Comparison of ENCODE assay signal across 8 mouse cellular contexts in the genomic region with DNA sequence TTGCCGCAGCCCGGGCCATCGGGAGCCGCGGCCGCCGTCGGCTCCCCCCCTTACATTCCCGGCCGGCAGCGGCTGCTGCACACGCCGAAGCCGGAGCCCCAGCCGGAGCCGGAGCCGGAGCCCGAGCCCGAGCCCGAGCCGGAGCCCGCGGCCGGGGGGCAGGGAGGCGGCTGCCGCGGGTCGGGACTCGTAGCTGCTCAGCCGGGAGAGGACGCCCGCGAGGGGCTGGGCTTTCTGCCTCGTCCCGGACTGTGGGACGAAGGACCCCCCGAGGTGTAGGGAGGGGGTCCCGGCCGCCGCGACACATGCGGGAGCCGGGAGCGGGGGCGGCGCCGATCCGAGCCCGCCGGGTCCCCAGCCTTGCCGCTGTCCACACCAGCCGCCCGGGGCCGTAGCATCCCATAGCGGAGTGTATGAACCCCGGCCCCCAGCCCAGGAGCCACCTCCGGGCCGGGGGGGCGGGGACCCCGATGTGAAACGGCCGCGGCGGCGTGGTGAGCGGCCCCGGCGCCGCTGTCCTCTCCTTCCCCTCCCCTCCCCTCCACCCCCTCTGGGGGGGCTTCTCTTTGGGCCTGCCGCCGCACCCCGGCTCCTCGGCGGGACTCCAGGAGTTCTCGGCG. TPM values are rescaled to one million over a fixed set of nuclear protein-coding genes. Genes with fewer than 3 reads are reported as not detected.
A peak's percentile ranks its signal among the peaks of the same experiment; 100 is the strongest.
DNase-seq lines count a peak whose midpoint lies in the region; ATAC-seq and TF ChIP-seq lines count a peak whose summit lies in the region.

Fbxw7 (plus strand) TSS at position 507 of the 620 bp plus-strand sequence.

- H3K9ac ChIP-seq in CH12.LX (ENCODE audit: insufficient read depth, low read depth), result peak within 1 kb of the TSS; percentile 95
- peak within 1 kb of the TSS; percentile 86 for H3K9ac ChIP-seq in embryonic facial prominence, embryonic 11.5 days (replicated peaks; ENCODE audit: low read length)
- H3K9ac ChIP-seq in heart, embryonic 12.5 days, result peak within 1 kb of the TSS; percentile 88
- peak within 1 kb of the TSS; percentile 91 for H3K9ac ChIP-seq in lung, embryonic 15.5 days
- peak within 1 kb of the TSS; percentile 91 for H3K9ac ChIP-seq in stomach, embryonic 16.5 days (ENCODE audit: low read length)

- in situ Hi-C loops in CH12.LX (cut with MboI; ENCODE audit: low pct_ligation_motif_present, low pct_unique_long_range_greater_than_20kb, low sequenced_read_pairs), result loop anchor here (10.0 kb wide), 1 partner anchor 120 kb away; no protein-coding TSS in a partner anchor

- H3K27me3 ChIP-seq in erythroblast, embryonic 14.5 days (ENCODE audit: control insufficient read depth), result no peaks in the 10 kb centered on the region
- H3K27me3 ChIP-seq in CH12.LX (replicated peaks), result no peaks in the 10 kb centered on the region
- no peaks in the 10 kb centered on the region for H3K27me3 ChIP-seq in embryonic facial prominence, embryonic 11.5 days (ENCODE audit: control insufficient read depth, insufficient read depth, low read length)
- no peaks in the 10 kb centered on the region for H3K27me3 ChIP-seq in heart, embryonic 12.5 days (replicated peaks)
- H3K27me3 ChIP-seq in lung, embryonic 15.5 days, result no peaks in the 10 kb centered on the region
- H3K27me3 ChIP-seq in stomach, embryonic 16.5 days (ENCODE audit: control insufficient read depth, insufficient read depth, low read length), result no peaks in the 10 kb centered on the region

- H3K4me3 ChIP-seq in erythroblast, embryonic 14.5 days (replicated peaks), result peak within 1 kb of the TSS; percentile 88
- peak within 1 kb of the TSS; percentile 90 to 97 (median 95) for H3K4me3 ChIP-seq in CH12.LX (replicated peaks in 1 of 3; ENCODE audit: low read depth in 2 of 3, low read length in 2 of 3, poor library complexity in 1 of 3)
- peak within 1 kb of the TSS; percentile 98 for H3K4me3 ChIP-seq in embryonic facial prominence, embryonic 11.5 days (ENCODE audit: low read depth, low read length)
- H3K4me3 ChIP-seq in heart, embryonic 12.5 days, result peak within 1 kb of the TSS; percentile 77
- peak within 1 kb of the TSS; percentile 85 for H3K4me3 ChIP-seq in lung, embryonic 15.5 days
- H3K4me3 ChIP-seq in stomach, embryonic 16.5 days (replicated peaks; ENCODE audit: low read length), result peak within 1 kb of the TSS; percentile 97

- no peak for TF ChIP-seq CTCF in CH12.LX (conservative IDR thresholded peaks at IDR 0.05 in 1 of 2, IDR thresholded peaks at IDR 0.05 in 1 of 2; ENCODE audit: low read depth in 2 of 2, low read length in 2 of 2)

- DNase-seq in CH12.LX (ENCODE audit: extremely low read depth), result no peak
- DNase-seq in embryonic facial prominence, embryonic 11.5 days (ENCODE audit: low spot score), result peak; percentile 29
- DNase-seq in kidney, postnatal 14 days, result peak; percentile 37

- H3K27ac ChIP-seq in CH12.LX (ENCODE audit: insufficient read depth, low read depth), result peak within 1 kb of the TSS; percentile 79
- peak within 1 kb of the TSS; percentile 89 for H3K27ac ChIP-seq in embryonic facial prominence, embryonic 11.5 days (replicated peaks; ENCODE audit: low read depth, low read length)
- H3K27ac ChIP-seq in heart, embryonic 12.5 days (ENCODE audit: poor library complexity, severe bottlenecking), result peak within 1 kb of the TSS; percentile 95
- peak within 1 kb of the TSS; percentile 96 for H3K27ac ChIP-seq in lung, embryonic 15.5 days
- peak within 1 kb of the TSS; percentile 98 for H3K27ac ChIP-seq in stomach, embryonic 16.5 days (ENCODE audit: low read length)

- H3K36me3 ChIP-seq in erythroblast, embryonic 14.5 days (ENCODE audit: control insufficient read depth), result peaks cover 25% of the 10 kb centered on the region
- peaks cover 0 to 15% of the 10 kb centered on the region in 2 experiments for H3K36me3 ChIP-seq in CH12.LX (replicated peaks in 1 of 2; ENCODE audit: control insufficient read depth in 1 of 2, insufficient read depth in 1 of 2, low read length in 1 of 2)
- H3K36me3 ChIP-seq in embryonic facial prominence, embryonic 11.5 days (replicated peaks; ENCODE audit: control insufficient read depth, insufficient read depth, low read depth, low read length), result no peaks in the 10 kb centered on the region
- H3K36me3 ChIP-seq in heart, embryonic 12.5 days, result 0 out of 2 replicates have a peak, but pooled peaks cover 6% of the 10 kb centered on the region
- no peaks in the 10 kb centered on the region for H3K36me3 ChIP-seq in lung, embryonic 15.5 days
- no peaks in the 10 kb centered on the region for H3K36me3 ChIP-seq in stomach, embryonic 16.5 days (ENCODE audit: control insufficient read depth, insufficient read depth, low read length)

- ATAC-seq in erythroblast, adult 5-6 weeks (replicated peaks; ENCODE audit: low FRiP score, poor library complexity, severe bottlenecking), result no peak
- ATAC-seq in embryonic facial prominence, embryonic 11.5 days (replicated peaks; ENCODE audit: insufficient number of reproducible peaks, low FRiP score, low TSS enrichment, low read depth), result peak; percentile 57
- peak; percentile 49 for ATAC-seq in heart, embryonic 12.5 days (ENCODE audit: insufficient number of reproducible peaks, low FRiP score)
- ATAC-seq in lung, embryonic 15.5 days (ENCODE audit: borderline replicate concordance, extremely low read depth, low FRiP score, low TSS enrichment), result peak; percentile 66
- ATAC-seq in stomach, embryonic 16.5 days (ENCODE audit: insufficient read depth, low FRiP score), result peak; percentile 41

- H3K4me2 ChIP-seq in CH12.LX (ENCODE audit: insufficient read depth, low read depth, poor library complexity, severe bottlenecking), result peak within 1 kb of the TSS; percentile 94
- peak within 1 kb of the TSS; percentile 97 for H3K4me2 ChIP-seq in embryonic facial prominence, embryonic 11.5 days (ENCODE audit: low read depth, low read length)
- H3K4me2 ChIP-seq in heart, embryonic 12.5 days, result peak within 1 kb of the TSS; percentile 93
- H3K4me2 ChIP-seq in lung, embryonic 15.5 days, result peak within 1 kb of the TSS; percentile 90
- H3K4me2 ChIP-seq in stomach, embryonic 16.5 days (ENCODE audit: low read depth, low read length), result peak within 1 kb of the TSS; percentile 86

- no peaks in the 10 kb centered on the region for H3K9me3 ChIP-seq in erythroblast, embryonic 14.5 days (ENCODE audit: control insufficient read depth, low read length)
- no peaks in the 10 kb centered on the region for H3K9me3 ChIP-seq in CH12.LX (replicated peaks; ENCODE audit: low read length)
- H3K9me3 ChIP-seq in embryonic facial prominence, embryonic 11.5 days (replicated peaks; ENCODE audit: control insufficient read depth, low read length), result no peaks in the 10 kb centered on the region
- H3K9me3 ChIP-seq in heart, embryonic 12.5 days (replicated peaks), result no peaks in the 10 kb centered on the region
- no peaks in the 10 kb centered on the region for H3K9me3 ChIP-seq in lung, embryonic 15.5 days
- H3K9me3 ChIP-seq in stomach, embryonic 16.5 days (replicated peaks; ENCODE audit: control insufficient read depth, low read length), result no peaks in the 10 kb centered on the region

- H3K4me1 ChIP-seq in erythroblast, embryonic 14.5 days (ENCODE audit: control insufficient read depth), result peaks cover 47% of the 10 kb centered on the region
- peaks cover 5 to 37% of the 10 kb centered on the region in 2 experiments for H3K4me1 ChIP-seq in CH12.LX (ENCODE audit: control insufficient read depth in 1 of 2, insufficient read depth in 2 of 2)
- H3K4me1 ChIP-seq in embryonic facial prominence, embryonic 11.5 days (ENCODE audit: control insufficient read depth, insufficient read depth, low read length), result no peaks in the 10 kb centered on the region
- peaks cover 20% of the 10 kb centered on the region for H3K4me1 ChIP-seq in heart, embryonic 12.5 days (replicated peaks)
- peaks cover 19% of the 10 kb centered on the region for H3K4me1 ChIP-seq in lung, embryonic 15.5 days
- peaks cover 17% of the 10 kb centered on the region for H3K4me1 ChIP-seq in stomach, embryonic 16.5 days (ENCODE audit: control insufficient read depth, insufficient read depth, low read length)

- dilution Hi-C loops in CH12.LX (cut with MboI; ENCODE audit: extremely low pct_ligation_motif_present, extremely low pct_unique_long_range_greater_than_20kb, low sequenced_read_pairs), result no loop called here

- TF ChIP-seq EP300 in CH12.LX (IDR thresholded peaks at IDR 0.05; ENCODE audit: low read length), result no peak

- TF ChIP-seq POLR2A in CH12.LX (IDR thresholded peaks at IDR 0.05; ENCODE audit: low read depth, low read length), result no peak

- H3K79me2 ChIP-seq in CH12.LX (replicated peaks; ENCODE audit: control insufficient read depth, extremely low read depth, insufficient read depth, poor library complexity, severe bottlenecking), result peaks cover 53% of the 10 kb centered on the region

- under 1% methylated on average over 54 of the region's 76 CpGs for WGBS in embryonic facial prominence, embryonic 11.5 days
- under 1% methylated on average over 57 of the region's 76 CpGs for WGBS in heart, embryonic 12.5 days
- 1% methylated on average over 67 of the region's 76 CpGs for WGBS in lung, embryonic 15.5 days
- under 1% methylated on average over 62 of the region's 76 CpGs for WGBS in stomach, embryonic 16.5 days

- TF ChIP-seq RAD21 in CH12.LX (IDR thresholded peaks at IDR 0.05; ENCODE audit: low read depth, low read length), result no peak

TF ChIP-seq in CH12.LX, 34 proteins besides CTCF, POLR2A, EP300 and RAD21 (continues in another document):
- TF ChIP-seq JUN (IDR thresholded peaks at IDR 0.05; ENCODE audit: insufficient read depth, low read depth, low read length), result no peak
- no peak for TF ChIP-seq MAFK (IDR thresholded peaks at IDR 0.05; ENCODE audit: insufficient replicate concordance, low read length)
- no peak for TF ChIP-seq NELFE (IDR thresholded peaks at IDR 0.05; ENCODE audit: low read depth, low read length)
- TF ChIP-seq CHD1 (IDR thresholded peaks at IDR 0.05; ENCODE audit: low read depth, low read length), result 0 out of 2 replicates have a peak, but pooled peaks have one; percentile 73
- TF ChIP-seq SIN3A (IDR thresholded peaks at IDR 0.05; ENCODE audit: low read length), result no peak
- TF ChIP-seq MYC (IDR thresholded peaks at IDR 0.05; ENCODE audit: low read depth, low read length), result 0 out of 2 replicates have a peak, but pooled peaks have one; percentile 15
- no peak for TF ChIP-seq ZKSCAN1 (IDR thresholded peaks at IDR 0.05; ENCODE audit: borderline replicate concordance, low read depth, low read length)

RNA-seq across cellular contexts. Expression of gene Fbxw7, which starts in this region (rescaled TPM):
- polyA plus RNA-seq in erythroblast, embryonic 14.5 days (2012), result 0.25 and 0.34 TPM in 2 replicates
- 0.77 and 4.8 TPM in 2 replicates for total RNA-seq in erythroblast, adult 5-6 weeks (2015; ENCODE audit: low replicate concordance)
- total RNA-seq in erythroblast, adult 5-6 weeks (2017; ENCODE audit: low replicate concordance), result 7.5 and 8.4 TPM in 2 replicates
- total RNA-seq in CH12.LX (2012; rRNA removed) (28.5 and 32.5 TPM in 2 replicates), CH12.LX (2014; rRNA removed) (29.8 and 32.6 TPM in 2 replicates)
- polyA plus RNA-seq in CH12.LX (2012; ENCODE audit: insufficient read length, low read depth), result 28.4 and 31.3 TPM in 2 replicates
- polyA plus RNA-seq in embryonic facial prominence, embryonic 11.5 days (2014; fragmentation: Nextera tagmentation; extraction: Ambion mirVana), result 11.7 and 13.1 TPM in 2 replicates
- 6.9 and 8.0 TPM in 2 replicates for polyA plus RNA-seq in heart, embryonic 12.5 days (2016; fragmentation: Nextera tagmentation; extraction: Ambion mirVana)
- 8.7 and 9.4 TPM in 2 replicates for polyA plus RNA-seq in lung, embryonic 15.5 days (2015; fragmentation: Nextera tagmentation; extraction: Ambion mirVana)
- polyA plus RNA-seq in stomach, embryonic 16.5 days (2015; fragmentation: Nextera tagmentation; extraction: Ambion mirVana), result 12.4 and 12.9 TPM in 2 replicates
